In the genomic region with DNA sequence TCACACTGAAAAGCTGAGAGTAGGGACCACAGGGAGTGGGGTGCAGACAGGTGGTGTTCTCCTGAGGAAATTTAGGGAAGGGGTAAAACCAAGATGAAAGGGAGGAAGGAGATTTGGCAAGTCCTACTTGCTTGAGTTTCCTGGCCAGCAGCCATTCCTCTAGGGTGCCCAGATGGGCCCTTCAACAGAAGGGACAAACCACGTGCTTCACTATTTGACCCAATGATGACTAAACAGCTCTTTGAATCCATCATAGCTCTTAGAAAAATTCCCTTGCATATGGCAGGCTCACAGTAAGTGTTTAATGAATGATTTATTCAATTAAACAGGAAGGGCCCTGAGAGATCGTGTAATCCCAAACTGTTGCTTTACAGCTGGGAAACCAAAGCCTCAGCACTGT, we compare ENCODE assay signal across 21 mouse cellular contexts. TPM values are rescaled to one million over a fixed set of nuclear protein-coding genes. Genes with fewer than 3 reads are reported as not detected.
DNase-seq lines count a peak whose midpoint lies in the region; ATAC-seq and TF ChIP-seq lines count a peak whose summit lies in the region.
"Had no signal": no experiment of that assay in that cellular context is flagged by ENCODE, and none has a peak within 500 bp of the region (broad histone marks: within the 10 kb centered on the region; RNA-seq: fewer than 3 reads in every experiment).

No protein-coding gene starts in this region.

- no peaks in the 10 kb centered on the region for H3K36me3 ChIP-seq in kidney, postnatal 0 days (ENCODE audit: insufficient read depth, low read length)
- H3K36me3 ChIP-seq in kidney, embryonic 15.5 days = no peaks in the 10 kb centered on the region
- H3K36me3 ChIP-seq: embryonic facial prominence, embryonic 13.5 days; heart, embryonic 10.5 days; hindbrain, embryonic 15.5 days; intestine, embryonic 15.5 days; liver, embryonic 13.5 days; midbrain, embryonic 12.5 days had no signal

- no peak overlapping the region for H3K4me3 ChIP-seq in kidney, postnatal 0 days (replicated peaks; ENCODE audit: low read depth, low read length)
- H3K4me3 ChIP-seq in kidney, embryonic 15.5 days (replicated peaks) = no peak overlapping the region
- H3K4me3 ChIP-seq: embryonic facial prominence, embryonic 13.5 days; erythroblast, embryonic 14.5 days; heart, embryonic 10.5 days; hindbrain, embryonic 15.5 days; intestine, embryonic 15.5 days; liver, embryonic 13.5 days; midbrain, embryonic 12.5 days had no signal

- no peak overlapping the region for H3K4me2 ChIP-seq in kidney, postnatal 0 days (ENCODE audit: low read length)
- no peak overlapping the region for H3K4me2 ChIP-seq in kidney, embryonic 15.5 days
- H3K4me2 ChIP-seq: embryonic facial prominence, embryonic 13.5 days; hindbrain, embryonic 15.5 days; intestine, embryonic 15.5 days; liver, embryonic 13.5 days; midbrain, embryonic 12.5 days had no signal

- no peak overlapping the region for H3K27ac ChIP-seq in kidney, postnatal 0 days
- no peak overlapping the region for H3K27ac ChIP-seq in kidney, embryonic 15.5 days
- H3K27ac ChIP-seq: embryonic facial prominence, embryonic 13.5 days; heart, embryonic 10.5 days; hindbrain, embryonic 15.5 days; intestine, embryonic 15.5 days; liver, embryonic 13.5 days; midbrain, embryonic 12.5 days; stomach, postnatal 0 days had no signal

- H3K9ac ChIP-seq in kidney, postnatal 0 days (ENCODE audit: low read depth, low read length) = no peak overlapping the region
- H3K9ac ChIP-seq in kidney, embryonic 15.5 days = no peak overlapping the region
- H3K9ac ChIP-seq: embryonic facial prominence, embryonic 13.5 days; hindbrain, embryonic 15.5 days; intestine, embryonic 15.5 days; liver, embryonic 13.5 days; midbrain, embryonic 12.5 days had no signal

- no peak for ATAC-seq in kidney, postnatal 0 days (replicated peaks; ENCODE audit: low FRiP score, low read depth)
- ATAC-seq in kidney, embryonic 15.5 days (replicated peaks; ENCODE audit: low FRiP score) = no peak
- ATAC-seq: intestine, embryonic 15.5 days had no signal

- TF ChIP-seq POLR2A in brain, embryonic 14.5 days (IDR thresholded peaks at IDR 0.05; ENCODE audit: borderline replicate concordance, extremely low read depth, insufficient read depth, insufficient read length, poor library complexity, severe bottlenecking) = no peak

- H3K9me3 ChIP-seq in kidney, postnatal 0 days (replicated peaks; ENCODE audit: low read length) = no peaks in the 10 kb centered on the region
- no peaks in the 10 kb centered on the region for H3K9me3 ChIP-seq in kidney, embryonic 15.5 days (replicated peaks)
- H3K9me3 ChIP-seq: embryonic facial prominence, embryonic 13.5 days; heart, embryonic 10.5 days; hindbrain, embryonic 15.5 days; intestine, embryonic 15.5 days; liver, embryonic 13.5 days; midbrain, embryonic 12.5 days had no signal

- DNase-seq in cerebellum, postnatal 36 days = peak; percentile 8 to 13
- no peak for DNase-seq in cerebellum, postnatal 4 days (ENCODE audit: low spot score in 2 of 2)
- DNase-seq in kidney, postnatal 0 days (ENCODE audit: low spot score) = peak; percentile 43
- DNase-seq in MN1 (ENCODE audit: low spot score) = peak; percentile 11
- peak; percentile 48 for DNase-seq in brain, embryonic 14.5 days (ENCODE audit: low read depth)
- no peak for DNase-seq in heart, adult 11 months
- DNase-seq: adrenal gland, postnatal 25 days; embryo, embryonic 11 days; heart, postnatal 4 days; kidney, adult 8-10 months; kidney, postnatal 25 days; liver, embryonic 13.5 days; lung, adult 2 months had no signal

- TF ChIP-seq CTCF in kidney, postnatal 0 days (IDR thresholded peaks at IDR 0.05; ENCODE audit: low read depth) = no peak
- TF ChIP-seq CTCF in brain, embryonic 14.5 days (IDR thresholded peaks at IDR 0.05; ENCODE audit: borderline replicate concordance, extremely low read depth, insufficient read depth, insufficient read length) = no peak

- H3K27me3 ChIP-seq in kidney, postnatal 0 days (ENCODE audit: insufficient read depth, low read length) = no peaks in the 10 kb centered on the region
- no peaks in the 10 kb centered on the region for H3K27me3 ChIP-seq in kidney, embryonic 15.5 days
- H3K27me3 ChIP-seq: embryonic facial prominence, embryonic 13.5 days; hindbrain, embryonic 15.5 days; intestine, embryonic 15.5 days; liver, embryonic 13.5 days; midbrain, embryonic 12.5 days had no signal

- WGBS in kidney, postnatal 0 days = 58% methylated on average over 2 of the region's 2 CpGs
- WGBS in kidney, embryonic 15.5 days = 62% methylated on average over 2 of the region's 2 CpGs

- H3K4me1 ChIP-seq in kidney, postnatal 0 days (replicated peaks; ENCODE audit: insufficient read depth, low read length) = no peaks in the 10 kb centered on the region
- no peaks in the 10 kb centered on the region for H3K4me1 ChIP-seq in kidney, embryonic 15.5 days
- H3K4me1 ChIP-seq: embryonic facial prominence, embryonic 13.5 days; intestine, embryonic 15.5 days; liver, embryonic 13.5 days; midbrain, embryonic 12.5 days had no signal

RNA-seq across cellular contexts. Expression of a gene that starts 41.1 kb away (rescaled TPM):
- polyA plus RNA-seq in kidney, postnatal 0 days (2015; fragmentation: Nextera tagmentation; extraction: Ambion mirVana) = 4.3 and 4.9 TPM in 2 replicates
- 8.4 and 9.5 TPM in 2 replicates for polyA plus RNA-seq in kidney, embryonic 15.5 days (2015; fragmentation: Nextera tagmentation; extraction: Ambion mirVana)
- 26.6 and 45.4 TPM in 2 replicates for polyA plus RNA-seq in brain, embryonic 14.5 days (2012; rRNA removed)

Comparison
In these comparisons a context has a peak if more than half of its experiments do, and no peak if none do; other contexts are left out.
1. DNase-seq: peak in cerebellum, postnatal 36 days (2 of 2), kidney, postnatal 0 days (single experiment), MN1 (single experiment) and brain, embryonic 14.5 days (single experiment); none in cerebellum, postnatal 4 days (0 of 2) and heart, adult 11 months (single experiment).